Mouse (Mus musculus): Measurements from ENCODE around the gene Sertad3.

DNA sequence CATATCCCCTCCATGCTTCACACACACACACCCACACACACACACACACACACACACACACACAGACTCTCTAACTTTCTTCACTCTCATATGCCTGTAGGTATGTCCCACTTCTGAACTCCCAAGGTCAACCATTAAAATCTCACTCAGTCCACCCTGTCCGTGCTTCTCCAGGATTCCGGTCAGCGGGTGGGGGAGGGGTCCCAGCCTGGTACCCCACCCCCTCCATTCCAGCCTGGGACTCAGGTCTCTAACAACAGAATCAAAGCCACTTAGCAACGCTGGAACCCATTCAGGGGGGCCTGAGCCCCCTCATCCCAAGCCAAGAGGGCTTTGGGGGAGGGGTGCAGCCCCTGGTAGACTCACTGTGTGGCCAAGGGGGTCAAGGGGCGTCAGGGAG lies 49.4 kb downstream of the Sertad3 start, which contains the start of gene Hipk4:
- no peak for TF ChIP-seq CTCF (IDR thresholded peaks at IDR 0.05; ENCODE audit: low read depth, low read length)
- TF ChIP-seq POLR2A (IDR thresholded peaks at IDR 0.05; ENCODE audit: insufficient read depth, low read length) = no peak
- TF ChIP-seq EP300 (IDR thresholded peaks at IDR 0.05; ENCODE audit: insufficient read depth, low read depth, low read length) = 0 out of 2 replicates have a peak, but pooled peaks have one; percentile 48

Measured in ES-Bruce4 (cell line).